Mouse (Mus musculus): ENCODE measurements at regions not wholly inside any gene's neighbourhood (a gene's known extent, or its start where the extent isn't known, plus 50 kb on each side); places are given as distances from the start of the nearest gene placed in this dataset.
A peak's percentile ranks its signal among the peaks of the same experiment; 100 is the strongest.

- no peak for DNase-seq (ENCODE audit: inconsistent ontology term)
These were observed 854.7 kb downstream of the Epha4 start for GRCm38 (mm10) chr1:76660146-76660545.

GRCm38 (mm10) chr1:76664381-76664780, 850.5 kb downstream of the Epha4 start:
- no peak for DNase-seq (ENCODE audit: inconsistent ontology term)

GRCm38 (mm10) chr1:76676836-76677235, 838.1 kb downstream of the Epha4 start:
- DNase-seq (ENCODE audit: inconsistent ontology term), result peak; percentile 2

GRCm38 (mm10) chr1:76705556-76705955, 809.3 kb downstream of the Epha4 start:
- DNase-seq (ENCODE audit: inconsistent ontology term), result no peak

GRCm38 (mm10) chr1:76717639-76718292, 797.1 kb downstream of the Epha4 start:
- DNase-seq (ENCODE audit: inconsistent ontology term), result no peak

GRCm38 (mm10) chr1:76724453-76724852, 790.4 kb downstream of the Epha4 start:
- DNase-seq (ENCODE audit: inconsistent ontology term), result peak; percentile 46

- DNase-seq (ENCODE audit: inconsistent ontology term), result no peak
These were observed 777.9 kb downstream of the Epha4 start for GRCm38 (mm10) chr1:76737003-76737402.

GRCm38 (mm10) chr1:76737663-76738062, 777.2 kb downstream of the Epha4 start:
- DNase-seq (ENCODE audit: inconsistent ontology term), result no peak

GRCm38 (mm10) chr1:76772694-76773093, 742.2 kb downstream of the Epha4 start:
- DNase-seq (ENCODE audit: inconsistent ontology term), result no peak

- no peak for DNase-seq (ENCODE audit: inconsistent ontology term)
These were observed 728.0 kb downstream of the Epha4 start for GRCm38 (mm10) chr1:76786871-76787270.

GRCm38 (mm10) chr1:76793438-76793837, 721.5 kb downstream of the Epha4 start:
- DNase-seq (ENCODE audit: inconsistent ontology term), result no peak

- DNase-seq (ENCODE audit: inconsistent ontology term), result no peak
These were observed 695.0 kb downstream of the Epha4 start for GRCm38 (mm10) chr1:76819906-76820305.

GRCm38 (mm10) chr1:76821610-76822009, 693.3 kb downstream of the Epha4 start:
- DNase-seq (ENCODE audit: inconsistent ontology term), result no peak

- DNase-seq (ENCODE audit: inconsistent ontology term), result peak; percentile 28
These were observed 685.2 kb downstream of the Epha4 start for GRCm38 (mm10) chr1:76829690-76830089.

- DNase-seq (ENCODE audit: inconsistent ontology term), result no peak
These were observed 682.6 kb downstream of the Epha4 start for GRCm38 (mm10) chr1:76832311-76832710.

- peak; percentile 9 for DNase-seq (ENCODE audit: inconsistent ontology term)
These were observed 679.7 kb downstream of the Epha4 start for GRCm38 (mm10) chr1:76835028-76835683.

- DNase-seq (ENCODE audit: inconsistent ontology term), result no peak
These were observed 665.5 kb downstream of the Epha4 start for GRCm38 (mm10) chr1:76849346-76849745.

GRCm38 (mm10) chr1:76866304-76866968, 648.5 kb downstream of the Epha4 start:
- DNase-seq (ENCODE audit: inconsistent ontology term), result peak; percentile 23

GRCm38 (mm10) chr1:76873207-76873606, 641.7 kb downstream of the Epha4 start:
- DNase-seq (ENCODE audit: inconsistent ontology term), result no peak

GRCm38 (mm10) chr1:76880111-76880782, 634.6 kb downstream of the Epha4 start:
- peak; percentile 68 for DNase-seq (ENCODE audit: inconsistent ontology term)

- no peak for DNase-seq (ENCODE audit: inconsistent ontology term)
These were observed 634.1 kb downstream of the Epha4 start for GRCm38 (mm10) chr1:76880783-76881145.

GRCm38 (mm10) chr1:76896152-76896864, 618.6 kb downstream of the Epha4 start:
- DNase-seq (ENCODE audit: inconsistent ontology term), result no peak

Data from Muller cell, postnatal 12 days (primary cell).